Mouse (Mus musculus) forebrain, embryonic 11.5 days (tissue): ENCODE data around the gene Ctsl. TPM values are rescaled to one million over a fixed set of nuclear protein-coding genes. Genes with fewer than 3 reads are reported as not detected.

Source experiments
- ATAC-seq: fragments of 200-750 bp; cut with Nextera tagmentation; replicated peaks from 2 replicates; pipeline ENCODE4 v1.8.0; 2017; ENCODE audit warnings: moderate TSS enrichment; ENCODE audit not compliant: low FRiP score
- DNase-seq: peaks from one replicate; pipeline ENCODE4 v3.0.0-alpha.2; 2017; ENCODE audit warnings: low spot score
- H3K27ac ChIP-seq: fragments of 300-500 bp; sonication (generic); 2 replicates; pipeline ENCODE4 v1.5.1; 2014; ENCODE audit warnings: low read depth, low read length
- H3K27me3 ChIP-seq: fragments of 300-500 bp; sonication (generic); 2 replicates; pipeline ENCODE4 v1.6.1; 2014; ENCODE audit warnings: mild to moderate bottlenecking, low read length, mixed read lengths; ENCODE audit not compliant: control insufficient read depth, insufficient read depth
- H3K36me3 ChIP-seq: fragments of 300-500 bp; sonication (generic); 2 replicates; pipeline ENCODE4 v1.6.1; 2014; ENCODE audit warnings: mild to moderate bottlenecking, low read length, moderate library complexity, mixed read lengths; ENCODE audit not compliant: control insufficient read depth, insufficient read depth
- H3K4me1 ChIP-seq: fragments of 300-500 bp; sonication (generic); replicated peaks from 2 replicates; pipeline ENCODE4 v1.6.1; 2014; ENCODE audit warnings: low read length, mixed read lengths; ENCODE audit not compliant: control insufficient read depth, insufficient read depth
- H3K4me2 ChIP-seq: fragments of 300-500 bp; sonication (generic); 2 replicates; pipeline ENCODE4 v1.6.1; 2014; ENCODE audit warnings: low read depth, mild to moderate bottlenecking, low read length, moderate library complexity, mixed read lengths; ENCODE audit not compliant: severe bottlenecking
- H3K4me3 ChIP-seq: fragments of 300-500 bp; sonication (generic); 2 replicates; pipeline ENCODE4 v1.5.1; 2014; ENCODE audit warnings: low read depth, low read length
- H3K9ac ChIP-seq: fragments of 300-500 bp; sonication (generic); 2 replicates; pipeline ENCODE4 v1.6.1; 2014; ENCODE audit warnings: low read length
- H3K9me3 ChIP-seq: fragments of 300-500 bp; sonication (generic); 2 replicates; pipeline ENCODE4 v1.6.1; 2016; ENCODE audit warnings: low read length, mixed read lengths; ENCODE audit not compliant: control insufficient read depth
- WGBS: fragments of 180-500 bp; shearing (Covaris S2); extraction: QIAGEN DNeasy Blood & Tissue Kit; methylation state at CpG from one replicate; pipeline ENCODE4 v1.1.7; 2014; 5-methylcytosine and 5-hydroxymethylcytosine counted together
- polyA plus RNA-seq: library from polyadenylated mRNA; unstranded; fragments of >200 nt; fragmentation: Nextera tagmentation; extraction: Ambion mirVana; gene quantifications from 2 replicates; pipeline ENCODE4 v1.2.1, GENCODE M21; 2014

The Ctsl gene
- polyA plus RNA-seq, result 119 and 122 TPM in 2 replicates

DNA sequence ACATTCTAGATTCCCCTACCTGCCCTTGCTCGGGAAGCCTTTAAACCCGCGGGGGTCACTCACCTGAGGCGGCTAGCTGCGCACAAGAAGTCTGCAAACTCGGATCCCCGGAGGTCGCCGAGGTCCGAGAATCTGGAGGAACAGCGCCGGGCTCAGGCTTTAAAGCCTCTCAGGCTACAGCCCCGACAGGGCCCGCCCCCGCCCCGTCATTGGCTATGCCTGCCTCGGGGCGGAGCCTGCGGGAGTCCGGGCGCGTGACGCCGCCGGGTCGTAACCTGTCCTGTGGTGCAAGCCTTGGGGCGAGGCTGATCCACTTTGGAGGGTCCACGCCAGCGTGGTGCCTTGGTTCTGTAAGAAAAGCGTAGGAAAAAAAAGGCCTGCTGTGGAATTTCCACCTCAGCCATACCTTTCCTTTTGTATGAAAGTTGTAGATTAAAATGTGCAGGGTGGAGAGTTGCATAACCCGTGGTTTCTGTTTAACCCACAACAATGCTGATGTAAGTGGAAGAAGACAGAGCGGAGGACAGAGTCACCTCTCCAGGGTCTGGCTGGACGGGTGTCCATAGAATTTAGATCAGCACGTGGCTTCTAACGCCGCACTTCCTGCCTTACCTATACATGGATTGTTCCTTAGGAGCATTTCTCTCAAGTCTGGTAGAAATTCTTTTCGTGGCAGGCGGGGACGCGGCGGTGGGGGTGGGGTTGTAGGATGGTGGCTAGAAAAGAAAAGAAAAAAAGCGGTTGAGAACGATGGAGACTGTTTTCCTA, at the start of gene Ctsl:
Ctsl (minus strand) TSS at position 718 of the 768 bp plus-strand sequence.
- H3K27ac ChIP-seq, result peak within 1 kb of the TSS; percentile 54; the same call in 1 of the 2 replicates
- WGBS, result under 1% methylated on average over 43 of the region's 43 CpGs
- ATAC-seq, result peak; percentile 99

DNA sequence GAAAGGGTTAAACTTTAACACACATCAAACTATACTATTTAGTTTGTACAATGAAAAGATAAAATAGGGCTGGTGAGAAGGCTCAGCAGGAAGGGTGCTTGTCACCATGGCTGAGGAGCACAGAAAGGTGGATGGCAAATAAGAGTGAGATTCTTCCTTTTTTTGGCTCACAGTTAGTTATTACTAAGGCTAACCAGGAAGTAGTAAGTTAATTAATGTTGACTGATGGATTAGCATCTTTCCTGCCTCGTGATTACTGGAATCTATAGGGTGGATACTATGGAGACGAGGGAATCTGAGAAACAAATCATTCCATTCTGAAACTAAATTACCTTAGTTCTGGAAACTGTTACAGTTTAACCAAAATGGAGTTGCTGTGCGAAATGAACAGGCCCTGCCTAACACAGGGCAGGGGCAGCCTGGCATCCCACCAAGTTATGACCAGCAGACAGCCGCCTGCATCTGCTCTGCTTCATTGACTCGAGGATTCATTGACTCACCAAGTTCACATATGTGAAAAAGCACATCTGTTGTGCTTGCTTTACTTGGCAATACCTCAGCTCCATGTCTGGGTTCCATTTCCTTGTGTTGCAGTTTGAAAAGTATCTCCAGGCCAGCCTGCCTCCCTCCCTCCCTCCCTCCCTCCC, 46.4 kb upstream of the Ctsl start:
- H3K27me3 ChIP-seq, result no peaks in the 10 kb centered on the region
- DNase-seq (no peak), ATAC-seq (no peak)
- no peak overlapping the region for H3K27ac ChIP-seq
- H3K4me2 ChIP-seq, result no peak overlapping the region
- no peak overlapping the region for H3K9ac ChIP-seq
- WGBS, result 77% methylated on average over 5 of the region's 5 CpGs
- H3K9me3 ChIP-seq, result no peaks in the 10 kb centered on the region
- no peaks in the 10 kb centered on the region for H3K4me1 ChIP-seq
- H3K36me3 ChIP-seq, result no peaks in the 10 kb centered on the region
- H3K4me3 ChIP-seq, result no peak overlapping the region

More for the DNA sequence above, at the start of gene Ctsl:
- Histone ChIP-seq H3K4me2 (peak within 1 kb of the TSS; percentile 60), H3K9me3 (no peaks in the 10 kb centered on the region), H3K27me3 (no peaks in the 10 kb centered on the region), H3K36me3 (no peaks in the 10 kb centered on the region; the same call in 1 of the 2 replicates), H3K4me3 (peak within 1 kb of the TSS; percentile 69), H3K4me1 (no peaks in the 10 kb centered on the region; the same call in 1 of the 2 replicates), H3K9ac (peak within 1 kb of the TSS; percentile 71)
- DNase-seq, result peak; percentile 94

DNA sequence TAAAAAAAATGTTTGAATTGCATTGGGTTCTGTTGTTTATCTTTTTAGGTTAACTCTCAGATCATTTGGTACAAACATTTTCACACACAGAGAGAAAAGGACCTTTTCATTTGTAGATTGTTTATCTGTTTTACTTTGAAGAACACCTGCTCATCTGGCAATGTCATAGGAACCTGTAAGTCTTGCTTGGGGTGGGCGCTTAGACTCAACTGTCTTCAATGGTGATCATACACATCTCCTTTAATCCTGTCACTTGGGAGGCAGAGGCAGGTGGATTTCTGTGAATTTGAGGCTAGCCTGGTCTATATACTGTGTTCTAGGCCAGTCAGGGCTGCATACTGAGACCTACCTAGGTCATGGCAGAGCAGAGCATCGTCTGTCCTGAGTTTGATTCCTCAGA, 45.0 kb upstream of the Ctsl start:
- Histone ChIP-seq H3K27me3 (no peaks in the 10 kb centered on the region), H3K4me1 (no peaks in the 10 kb centered on the region), H3K4me2 (no peak overlapping the region), H3K9me3 (no peaks in the 10 kb centered on the region), H3K27ac (no peak overlapping the region), H3K9ac (no peak overlapping the region), H3K36me3 (no peaks in the 10 kb centered on the region), H3K4me3 (no peak overlapping the region)
- no peak for ATAC-seq
- 94% methylated on average over 2 of the region's 2 CpGs for WGBS
- no peak for DNase-seq

DNA sequence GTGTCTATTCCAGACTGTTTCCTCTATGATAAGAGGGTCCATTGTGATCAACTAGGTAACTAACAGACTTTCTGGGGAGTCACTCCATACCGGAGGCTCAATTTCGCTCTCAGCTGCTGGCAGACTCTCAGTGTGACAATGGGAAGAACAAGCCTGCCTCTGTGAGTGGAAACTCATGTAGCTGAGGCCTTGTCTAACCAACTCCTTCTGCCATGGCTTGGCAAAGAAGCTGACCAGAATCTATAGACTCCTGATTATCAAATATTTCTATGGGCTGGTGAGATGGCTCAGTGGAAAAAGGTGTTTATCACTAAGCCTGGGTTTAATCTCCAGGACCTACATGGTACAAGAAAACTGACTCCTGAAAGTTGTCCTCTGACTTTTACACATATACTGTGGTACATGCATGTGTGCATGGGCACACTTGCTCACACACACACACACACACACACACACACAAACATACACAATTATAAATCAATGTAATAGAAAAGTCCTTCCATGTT, 42.1 kb upstream of the Ctsl start:
- Histone ChIP-seq H3K9me3 (no peaks in the 10 kb centered on the region), H3K27ac (no peak overlapping the region), H3K4me3 (no peak overlapping the region), H3K9ac (no peak overlapping the region), H3K4me2 (no peak overlapping the region), H3K36me3 (no peaks in the 10 kb centered on the region), H3K4me1 (no peaks in the 10 kb centered on the region), H3K27me3 (no peaks in the 10 kb centered on the region)
- DNase-seq (no peak), ATAC-seq (no peak)
- 82% methylated on average over 2 of the region's 2 CpGs for WGBS

DNA sequence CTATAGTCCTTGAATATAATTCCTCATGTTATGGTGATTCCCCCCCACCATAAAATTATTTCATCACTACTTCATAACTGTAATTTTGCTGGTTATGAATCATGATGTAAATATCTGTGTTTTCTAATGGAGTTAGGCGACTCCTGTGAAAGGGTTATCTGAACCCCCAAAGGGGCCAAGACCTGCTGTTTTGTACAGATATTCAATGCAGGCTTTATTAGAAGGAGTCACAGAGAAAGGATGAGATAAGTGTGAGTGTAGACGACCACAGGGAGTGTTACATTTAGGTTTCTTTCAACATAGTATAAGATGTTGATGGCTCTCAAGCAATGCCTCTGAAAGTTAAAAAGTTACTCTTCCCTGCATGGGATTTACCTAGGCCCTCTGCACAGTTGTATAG, 40.6 kb upstream of the Ctsl start:
- Histone ChIP-seq H3K4me1 (no peaks in the 10 kb centered on the region), H3K4me3 (no peak overlapping the region), H3K9me3 (no peaks in the 10 kb centered on the region), H3K36me3 (no peaks in the 10 kb centered on the region), H3K27me3 (no peaks in the 10 kb centered on the region), H3K9ac (no peak overlapping the region), H3K27ac (no peak overlapping the region), H3K4me2 (no peak overlapping the region)
- no peak for ATAC-seq
- 87% methylated on average over 2 of the region's 2 CpGs for WGBS
- DNase-seq, result no peak

DNA sequence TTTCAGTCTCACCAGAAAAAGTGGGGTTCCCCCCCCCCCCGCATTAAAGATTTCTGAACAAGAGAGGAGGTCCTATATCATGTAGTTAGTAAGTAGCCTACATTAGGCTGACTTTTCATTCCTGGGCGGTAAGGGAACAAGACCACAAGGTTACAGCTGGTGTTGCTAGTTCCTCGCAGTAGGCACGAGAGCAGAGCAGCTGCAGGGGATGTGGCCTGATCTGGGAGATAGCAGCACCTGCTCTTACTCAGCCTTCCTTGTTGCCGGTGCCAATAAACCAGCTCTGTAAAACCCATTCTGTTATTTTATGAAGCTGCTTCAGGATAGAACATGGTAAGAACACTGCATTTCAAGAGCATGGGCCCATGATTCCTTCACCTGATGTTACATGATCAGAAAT, 39.9 kb upstream of the Ctsl start:
- Histone ChIP-seq H3K4me1 (no peaks in the 10 kb centered on the region), H3K9me3 (no peaks in the 10 kb centered on the region), H3K4me3 (no peak overlapping the region), H3K36me3 (no peaks in the 10 kb centered on the region), H3K27ac (no peak overlapping the region), H3K27me3 (no peaks in the 10 kb centered on the region), H3K4me2 (no peak overlapping the region), H3K9ac (no peak overlapping the region)
- no peak for ATAC-seq
- 86% methylated on average over 5 of the region's 5 CpGs for WGBS
- DNase-seq, result no peak

DNA sequence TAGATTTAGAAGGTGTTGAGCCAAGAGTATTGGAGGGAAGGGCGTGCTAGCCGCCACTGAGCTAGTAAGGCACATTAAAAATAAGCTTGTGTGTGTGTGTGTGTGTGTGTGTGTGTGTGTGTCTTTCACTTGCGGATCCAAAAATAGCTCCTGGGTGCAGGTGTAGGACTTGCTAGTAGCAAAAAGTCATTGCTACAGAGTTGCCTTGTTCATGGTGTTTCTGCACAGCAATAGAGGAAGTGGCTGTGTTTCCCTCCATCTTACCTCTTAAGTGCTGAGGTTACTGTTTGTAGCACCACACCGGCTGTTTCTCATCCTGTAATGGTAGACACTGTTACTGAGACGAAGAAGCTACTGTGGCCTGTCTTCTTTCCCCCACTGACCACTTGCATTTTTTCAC, 37.3 kb upstream of the Ctsl start:
- H3K9me3 ChIP-seq, result no peaks in the 10 kb centered on the region
- no peaks in the 10 kb centered on the region for H3K4me1 ChIP-seq
- ATAC-seq, result no peak
- no peak for DNase-seq
- WGBS, result 93% methylated on average over 5 of the region's 5 CpGs
- no peaks in the 10 kb centered on the region for H3K36me3 ChIP-seq
- no peaks in the 10 kb centered on the region for H3K27me3 ChIP-seq
- H3K4me2 ChIP-seq, result no peak overlapping the region
- H3K27ac ChIP-seq, result no peak overlapping the region
- H3K4me3 ChIP-seq, result no peak overlapping the region
- no peak overlapping the region for H3K9ac ChIP-seq

DNA sequence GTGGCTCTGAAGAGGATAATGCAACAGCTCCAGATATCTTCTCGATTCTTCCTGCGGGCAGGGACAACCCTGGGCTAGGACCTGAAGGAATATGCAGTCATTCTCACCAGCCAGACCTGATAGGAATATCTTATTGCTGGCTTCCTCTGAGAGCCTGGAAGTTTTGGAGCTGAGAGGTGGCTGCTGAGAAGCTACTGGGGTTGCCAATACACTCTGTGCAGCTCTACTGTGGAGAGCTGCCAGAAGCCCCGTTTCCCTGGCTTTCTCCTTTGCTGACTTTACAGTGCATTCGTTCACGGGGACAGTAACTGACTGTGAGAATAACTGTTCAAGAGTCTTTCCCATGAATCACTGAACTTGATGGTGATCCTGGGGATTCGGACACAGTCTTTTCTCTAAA, 34.9 kb upstream of the Ctsl start:
- H3K36me3 ChIP-seq, result no peaks in the 10 kb centered on the region
- H3K4me2 ChIP-seq, result no peak overlapping the region
- H3K27me3 ChIP-seq, result no peaks in the 10 kb centered on the region
- 86% methylated on average over 6 of the region's 6 CpGs for WGBS
- DNase-seq (no peak), ATAC-seq (no peak)
- no peak overlapping the region for H3K27ac ChIP-seq
- H3K4me3 ChIP-seq, result no peak overlapping the region
- no peak overlapping the region for H3K9ac ChIP-seq
- H3K4me1 ChIP-seq, result no peaks in the 10 kb centered on the region
- H3K9me3 ChIP-seq, result no peaks in the 10 kb centered on the region
